Mouse (Mus musculus): ENCODE data around the gene Cpa2.

GRCm38 (mm10) chr6:30605111-30605510, 63.7 kb downstream of the Cpa2 start:
- TF ChIP-seq CTCF (conservative IDR thresholded peaks at IDR 0.05; ENCODE audit: low read length) (no peak), NANOG (IDR thresholded peaks at IDR 0.05; ENCODE audit: borderline replicate concordance, low read length) (no peak), POU5F1 (IDR thresholded peaks at IDR 0.05; ENCODE audit: borderline replicate concordance, low read length) (no peak)

Data from E14TG2a.4 (cell line).